ENCODE assay signal across 8 mouse cellular contexts in genomic region chr10:128232420-128232985, GRCm38 (mm10). TPM values are rescaled to one million over a fixed set of nuclear protein-coding genes. Genes with fewer than 3 reads are reported as not detected.
DNase-seq lines count a peak whose midpoint lies in the region; ATAC-seq lines count a peak whose summit lies in the region.

No protein-coding gene starts in this region.

- DNase-seq in 416B (ENCODE audit: low read depth) (peak; percentile 94), R1 (ENCODE audit: low read depth, low spot score) (peak; percentile 92)
- DNase-seq in embryo, embryonic 10 days (ENCODE audit: low spot score), result peak; percentile 92
- DNase-seq in heart, adult 8-10 months (ENCODE audit: low spot score), result peak; percentile 76
- peak; percentile 62 to 72 for DNase-seq in kidney, adult 8-10 months
- peak; percentile 91 for DNase-seq in midbrain, embryonic 14.5 days

- under 1% methylated on average over 14 of the region's 14 CpGs for WGBS in limb, embryonic 13.5 days
- under 1% methylated on average over 14 of the region's 14 CpGs for WGBS in midbrain, embryonic 14.5 days
- under 1% methylated on average over 14 of the region's 14 CpGs for WGBS in stomach, embryonic 14.5 days

- H3K9me3 ChIP-seq in limb, embryonic 13.5 days, result no peaks in the 10 kb centered on the region
- no peaks in the 10 kb centered on the region for H3K9me3 ChIP-seq in midbrain, embryonic 14.5 days (ENCODE audit: control insufficient read depth, low read length)
- no peaks in the 10 kb centered on the region for H3K9me3 ChIP-seq in stomach, embryonic 14.5 days (ENCODE audit: control insufficient read depth, low read depth, low read length)

- H3K4me2 ChIP-seq in limb, embryonic 13.5 days (replicated peaks), result peak overlapping the region; percentile 75
- H3K4me2 ChIP-seq in midbrain, embryonic 14.5 days (ENCODE audit: low read length), result peak overlapping the region; percentile 65
- peak overlapping the region; percentile 82 for H3K4me2 ChIP-seq in stomach, embryonic 14.5 days (replicated peaks; ENCODE audit: low read depth, low read length)

- peaks cover 35% of the 10 kb centered on the region for H3K4me1 ChIP-seq in limb, embryonic 13.5 days
- peaks cover 3% of the 10 kb centered on the region; the same call in 1 of the 2 replicates for H3K4me1 ChIP-seq in midbrain, embryonic 14.5 days (ENCODE audit: control insufficient read depth, insufficient read depth, low read length)
- 0 out of 2 replicates have a peak, but pooled peaks cover 4% of the 10 kb centered on the region for H3K4me1 ChIP-seq in stomach, embryonic 14.5 days (ENCODE audit: control insufficient read depth, insufficient read depth, low read length)

- H3K27me3 ChIP-seq in limb, embryonic 13.5 days, result no peaks in the 10 kb centered on the region
- no peaks in the 10 kb centered on the region for H3K27me3 ChIP-seq in midbrain, embryonic 14.5 days (ENCODE audit: control insufficient read depth, insufficient read depth, low read length)
- H3K27me3 ChIP-seq in stomach, embryonic 14.5 days (ENCODE audit: control insufficient read depth, insufficient read depth, low read length), result no peaks in the 10 kb centered on the region

- peaks cover 9% of the 10 kb centered on the region; the same call in 1 of the 2 replicates for H3K36me3 ChIP-seq in limb, embryonic 13.5 days
- no peaks in the 10 kb centered on the region for H3K36me3 ChIP-seq in midbrain, embryonic 14.5 days (ENCODE audit: control insufficient read depth, insufficient read depth, low read length)
- no peaks in the 10 kb centered on the region for H3K36me3 ChIP-seq in stomach, embryonic 14.5 days (ENCODE audit: control insufficient read depth, insufficient read depth, low read length)

- peak overlapping the region; percentile 94 for H3K27ac ChIP-seq in limb, embryonic 13.5 days
- H3K27ac ChIP-seq in midbrain, embryonic 14.5 days (replicated peaks; ENCODE audit: low read depth, low read length), result peak overlapping the region; percentile 89
- H3K27ac ChIP-seq in stomach, embryonic 14.5 days (ENCODE audit: low read length), result peak overlapping the region; percentile 94

- H3K4me3 ChIP-seq in limb, embryonic 13.5 days, result peak overlapping the region; percentile 77
- H3K4me3 ChIP-seq in midbrain, embryonic 14.5 days (replicated peaks; ENCODE audit: low read depth, low read length), result peak overlapping the region; percentile 70
- peak overlapping the region; percentile 80 for H3K4me3 ChIP-seq in stomach, embryonic 14.5 days (ENCODE audit: low read depth, low read length)

- peak overlapping the region; percentile 85 for H3K9ac ChIP-seq in limb, embryonic 13.5 days
- peak overlapping the region; percentile 72 for H3K9ac ChIP-seq in midbrain, embryonic 14.5 days (replicated peaks; ENCODE audit: low read length)
- peak overlapping the region; percentile 83 for H3K9ac ChIP-seq in stomach, embryonic 14.5 days (replicated peaks; ENCODE audit: low read depth, low read length)

- ATAC-seq in limb, embryonic 13.5 days (ENCODE audit: low FRiP score, low read depth), result peak; percentile 46; the same call in 1 of the 2 replicates
- ATAC-seq in midbrain, embryonic 14.5 days (ENCODE audit: low FRiP score, low TSS enrichment), result peak; percentile 58
- ATAC-seq in stomach, embryonic 14.5 days (ENCODE audit: insufficient number of reproducible peaks, insufficient read depth, low FRiP score, low read depth), result 0 out of 2 replicates have a peak, but pooled peaks have one; percentile 21

RNA-seq across cellular contexts. Expression of gene Timeless, which starts 0.6 kb away (rescaled TPM):
- total RNA-seq in heart, adult 8-10 months (2022), result 1 to 10 TPM; 6.0 to 8.5 (median 7.7) TPM
- 75.7 and 76.4 TPM in 2 replicates for polyA plus RNA-seq in limb, embryonic 13.5 days (2015; fragmentation: Nextera tagmentation; extraction: Ambion mirVana)
- 13.5 and 19.5 TPM in 2 replicates for polyA plus RNA-seq in midbrain, embryonic 14.5 days (2014; fragmentation: Nextera tagmentation; extraction: Ambion mirVana)
- polyA plus RNA-seq in stomach, embryonic 14.5 days (2014; fragmentation: Nextera tagmentation; extraction: Ambion mirVana), result 47.2 and 48.0 TPM in 2 replicates

RNA-seq across cellular contexts. Expression of gene Mip, which starts 6.9 kb away (rescaled TPM):
- not detected for total RNA-seq in heart, adult 8-10 months (2022)
- polyA plus RNA-seq in limb, embryonic 13.5 days (2015; fragmentation: Nextera tagmentation; extraction: Ambion mirVana), result 0.45 and 0.57 TPM in 2 replicates
- 0.12 and 0.17 TPM in 2 replicates for polyA plus RNA-seq in midbrain, embryonic 14.5 days (2014; fragmentation: Nextera tagmentation; extraction: Ambion mirVana)
- 0.11 TPM in 1 of 2 replicates, not detected in the other for polyA plus RNA-seq in stomach, embryonic 14.5 days (2014; fragmentation: Nextera tagmentation; extraction: Ambion mirVana)

RNA-seq across cellular contexts. Expression of gene Spryd4, which starts 20.9 kb away (rescaled TPM):
- 10 to 100 TPM; 35.8 to 38.4 (median 37.6) TPM for total RNA-seq in heart, adult 8-10 months (2022)
- polyA plus RNA-seq in limb, embryonic 13.5 days (2015; fragmentation: Nextera tagmentation; extraction: Ambion mirVana), result 34.5 and 35.2 TPM in 2 replicates
- 15.1 and 16.8 TPM in 2 replicates for polyA plus RNA-seq in midbrain, embryonic 14.5 days (2014; fragmentation: Nextera tagmentation; extraction: Ambion mirVana)
- polyA plus RNA-seq in stomach, embryonic 14.5 days (2014; fragmentation: Nextera tagmentation; extraction: Ambion mirVana), result 33.5 and 33.7 TPM in 2 replicates

RNA-seq across cellular contexts. Expression of gene Apon, which starts 21.4 kb away (rescaled TPM):
- total RNA-seq in heart, adult 8-10 months (2022), result not detected
- 0.27 and 0.63 TPM in 2 replicates for polyA plus RNA-seq in limb, embryonic 13.5 days (2015; fragmentation: Nextera tagmentation; extraction: Ambion mirVana)
- not detected in 2 replicates for polyA plus RNA-seq in midbrain, embryonic 14.5 days (2014; fragmentation: Nextera tagmentation; extraction: Ambion mirVana)
- 0.27 TPM in 1 of 2 replicates, not detected in the other for polyA plus RNA-seq in stomach, embryonic 14.5 days (2014; fragmentation: Nextera tagmentation; extraction: Ambion mirVana)

RNA-seq across cellular contexts. Expression of gene Apof, which starts 36.0 kb away (rescaled TPM):
- total RNA-seq in heart, adult 8-10 months (2022), result not detected
- not detected in 2 replicates for polyA plus RNA-seq in limb, embryonic 13.5 days (2015; fragmentation: Nextera tagmentation; extraction: Ambion mirVana)
- polyA plus RNA-seq in midbrain, embryonic 14.5 days (2014; fragmentation: Nextera tagmentation; extraction: Ambion mirVana), result not detected in 2 replicates
- polyA plus RNA-seq in stomach, embryonic 14.5 days (2014; fragmentation: Nextera tagmentation; extraction: Ambion mirVana), result not detected in 2 replicates

Comparison
In these comparisons a context has a peak if more than half of its experiments do, and no peak if none do; other contexts are left out.
1. Peak in every context shown above with its lines: DNase-seq, ATAC-seq, H3K4me3 ChIP-seq and H3K27ac ChIP-seq.